Mouse (Mus musculus) inflammation-experienced regulatory T-cells, adult 16 weeks (primary cell): Measurements from ENCODE around the gene Cep135. TPM values are rescaled to one million over a fixed set of nuclear protein-coding genes. Genes with fewer than 3 reads are reported as not detected.

Source experiments
- polyA plus RNA-seq: library from polyadenylated mRNA; unstranded; fragments of 100-300 nt; shearing (Covaris generic); gene quantifications from one replicate; pipeline ENCODE4 v1.2.1, GENCODE M21; 2017

The Cep135 gene
- polyA plus RNA-seq: 11.3 TPM

DNA sequence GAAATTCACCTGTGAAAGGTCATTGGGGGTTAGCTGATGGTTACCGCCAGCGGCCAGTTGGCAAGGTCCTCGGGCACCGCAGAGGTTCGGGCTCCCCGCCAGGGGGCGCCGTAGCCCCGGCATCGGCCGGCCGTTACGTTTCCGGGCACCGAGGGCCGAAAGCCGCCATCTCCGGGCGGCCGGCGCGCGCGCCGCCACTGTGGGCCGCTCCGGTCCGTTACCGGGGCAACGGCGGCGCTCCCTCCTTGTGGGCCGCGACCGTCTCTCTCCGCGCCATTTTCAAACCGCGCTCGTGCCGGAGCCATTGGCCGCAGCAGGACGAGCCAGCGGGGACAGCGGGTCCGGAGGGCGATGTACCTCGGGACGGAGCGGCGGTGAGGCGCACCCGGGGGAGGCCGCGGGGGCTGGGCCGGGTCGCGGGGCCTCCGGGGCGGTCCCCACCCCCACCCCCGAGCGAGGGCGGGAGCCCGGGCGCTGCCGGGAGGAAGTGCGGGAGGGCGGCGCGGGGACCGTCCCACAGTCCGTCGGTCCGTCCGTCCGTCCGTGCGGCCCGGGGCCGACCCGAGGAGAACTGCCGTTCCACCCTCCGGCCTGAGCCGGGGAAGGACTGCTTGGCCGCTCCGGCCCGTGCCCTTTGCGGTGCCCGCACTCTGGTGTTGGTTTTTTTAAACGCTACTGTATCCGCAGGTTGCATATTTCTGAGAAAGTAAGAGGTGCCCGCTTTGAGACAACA lies at the start of gene Cep135:
Cep135 (plus strand) TSS at position 148 of the 733 bp plus-strand sequence.

DNA sequence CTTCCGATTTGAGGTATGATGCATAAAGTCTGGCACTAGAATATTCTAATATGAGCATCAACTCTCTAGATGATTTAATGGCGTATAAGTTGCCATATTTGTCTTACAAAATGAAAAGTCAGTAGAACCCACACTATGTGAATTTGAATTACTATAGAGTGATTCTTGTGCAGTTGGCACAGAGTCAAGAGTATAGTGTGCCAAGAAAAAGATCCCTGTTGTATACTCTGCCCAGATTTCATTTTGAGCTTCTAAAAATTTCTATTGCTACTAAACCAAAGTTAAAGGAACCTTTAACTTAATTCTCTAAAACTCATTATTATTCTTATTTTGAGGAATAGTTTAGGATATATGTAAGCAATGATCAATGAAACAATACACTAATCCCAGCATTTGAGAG lies 67.7 kb downstream of the Cep135 start, which contains the start of gene C530008M17Rik:
C530008M17Rik (plus strand) TSS at position 301 of the 400 bp plus-strand sequence.

Other genes with a start within 250 kb of the Cep135 start
- not detected for gene Nmu, start 224.9 kb upstream of the Cep135 start, polyA plus RNA-seq
- not detected for gene Gm7271, start 104.7 kb upstream of the Cep135 start, polyA plus RNA-seq
- 59.3 TPM for gene Exoc1, start 59.4 kb upstream of the Cep135 start, polyA plus RNA-seq
- gene C530008M17Rik, start 67.8 kb downstream of the Cep135 start, polyA plus RNA-seq: 0.54 TPM